Mouse (Mus musculus) kidney, postnatal 0 days (tissue): ENCODE results near the gene Wdr81. TPM values are rescaled to one million over a fixed set of nuclear protein-coding genes. Genes with fewer than 3 reads are reported as not detected.

ENCODE experiments used
- ATAC-seq: fragments of 200-750 bp; cut with Nextera tagmentation; replicated peaks from 2 replicates; pipeline ENCODE4 v1.8.0; 2017; ENCODE audit warnings: low read depth, moderate number of reproducible peaks, moderate TSS enrichment, moderate library complexity; ENCODE audit not compliant: low FRiP score
- DNase-seq: peaks from one replicate; pipeline ENCODE4 v3.0.0-alpha.2; 2016; ENCODE audit warnings: low spot score
- H3K27ac ChIP-seq: fragments of 300-500 bp; sonication (generic); 2 replicates; pipeline ENCODE4 v1.5.1; 2014; ENCODE audit warnings: mild to moderate bottlenecking
- H3K27me3 ChIP-seq: fragments of 300-500 bp; sonication (generic); 2 replicates; pipeline ENCODE4 v1.6.1; 2014; ENCODE audit warnings: low read length, mixed read lengths; ENCODE audit not compliant: insufficient read depth
- H3K36me3 ChIP-seq: fragments of 300-500 bp; sonication (generic); 2 replicates; pipeline ENCODE4 v1.6.1; 2014; ENCODE audit warnings: low read length, mixed read lengths; ENCODE audit not compliant: insufficient read depth
- H3K4me1 ChIP-seq: fragments of 300-500 bp; sonication (generic); replicated peaks from 2 replicates; pipeline ENCODE4 v1.6.1; 2014; ENCODE audit warnings: antibody characterized with exemption, low read length, mixed read lengths; ENCODE audit not compliant: insufficient read depth
- H3K4me2 ChIP-seq: fragments of 300-500 bp; sonication (generic); 2 replicates; pipeline ENCODE4 v1.6.1; 2014; ENCODE audit warnings: mild to moderate bottlenecking, low read length, moderate library complexity, mixed read lengths
- H3K4me3 ChIP-seq: fragments of 300-500 bp; sonication (generic); replicated peaks from 2 replicates; pipeline ENCODE4 v1.5.1; 2014; ENCODE audit warnings: low read depth, low read length
- H3K9ac ChIP-seq: fragments of 300-500 bp; sonication (generic); 2 replicates; pipeline ENCODE4 v1.6.1; 2014; ENCODE audit warnings: low read depth, low read length
- H3K9me3 ChIP-seq: fragments of 300-500 bp; sonication (generic); replicated peaks from 2 replicates; pipeline ENCODE4 v1.6.1; 2016; ENCODE audit warnings: low read length, inconsistent platforms, mixed read lengths
- CTCF ChIP-seq: IDR thresholded peaks from 2 replicates; pipeline ENCODE4 v1.5.1; 2016; ENCODE audit warnings: antibody characterized with exemption, low read depth, mild to moderate bottlenecking, moderate library complexity
- WGBS: fragments of 180-500 bp; shearing (Covaris S2); extraction: QIAGEN DNeasy Blood & Tissue Kit; methylation state at CpG from one replicate; pipeline ENCODE4 v1.1.7; 2014; 5-methylcytosine and 5-hydroxymethylcytosine counted together
- polyA plus RNA-seq: library from polyadenylated mRNA; unstranded; fragments of >200 nt; fragmentation: Nextera tagmentation; extraction: Ambion mirVana; gene quantifications from 2 replicates; pipeline ENCODE4 v1.2.1, GENCODE M21; 2015

Gene Wdr81
- polyA plus RNA-seq, 1 experiment from 2014 or later: 4.9 TPM

DNA sequence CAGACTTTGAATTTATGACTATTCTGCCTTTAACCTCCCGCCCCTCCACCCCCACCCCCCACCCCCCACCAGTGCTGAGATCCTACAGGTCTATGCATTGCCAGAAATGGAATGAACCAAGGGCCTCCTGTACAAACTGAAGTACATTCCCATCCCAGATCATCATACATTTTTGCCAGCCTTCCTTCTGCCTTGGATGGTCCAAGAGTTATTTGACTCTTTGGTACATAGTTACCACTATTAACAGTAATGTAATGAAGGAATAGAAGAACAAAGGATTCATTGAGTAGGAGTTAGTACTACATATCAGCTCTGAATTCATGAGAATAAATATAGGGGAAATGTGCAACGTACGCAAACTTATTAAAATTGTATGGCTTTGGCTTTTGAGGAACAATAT, 31.7 kb upstream of the Wdr81 start:
- Histone ChIP-seq H3K27ac (no peak overlapping the region), H3K27me3 (no peaks in the 10 kb centered on the region), H3K9me3 (no peaks in the 10 kb centered on the region), H3K4me2 (peak overlapping the region; percentile 94; the same call in 1 of the 2 replicates), H3K9ac (no peak overlapping the region), H3K36me3 (peaks cover 18% of the 10 kb centered on the region; the same call in 1 of the 2 replicates), H3K4me3 (no peak overlapping the region), H3K4me1 (peaks cover 8% of the 10 kb centered on the region)
- ATAC-seq: peak; percentile 23
- TF ChIP-seq CTCF: no peak
- no peak for DNase-seq
- 22% methylated on average over 3 of the region's 3 CpGs for WGBS

DNA sequence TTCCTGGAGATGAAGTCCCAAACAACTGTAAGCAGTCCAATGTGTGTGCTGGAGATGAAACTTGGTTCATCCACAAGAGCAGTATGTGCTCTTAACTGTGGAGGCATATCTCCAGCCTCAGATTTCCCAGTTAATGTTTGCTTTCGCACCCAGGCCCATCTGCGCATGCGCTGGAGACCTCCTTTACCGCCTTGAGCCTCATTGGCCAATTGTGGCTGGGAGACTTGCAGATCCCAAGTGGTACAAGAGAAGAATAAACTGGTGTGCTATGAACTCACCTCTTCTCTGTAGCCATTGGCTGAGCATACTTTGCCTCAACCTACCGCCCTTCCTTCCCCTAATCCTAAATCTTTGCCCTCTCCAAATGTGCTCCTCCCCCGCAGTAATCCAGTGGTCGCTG, 18.9 kb upstream of the Wdr81 start:
- Histone ChIP-seq H3K27me3 (no peaks in the 10 kb centered on the region), H3K4me2 (no peak overlapping the region), H3K36me3 (no peaks in the 10 kb centered on the region), H3K9me3 (no peaks in the 10 kb centered on the region), H3K4me1 (0 out of 2 replicates have a peak, but pooled peaks cover 3% of the 10 kb centered on the region), H3K4me3 (no peak overlapping the region), H3K9ac (no peak overlapping the region), H3K27ac (no peak overlapping the region)
- TF ChIP-seq CTCF: no peak
- ATAC-seq: no peak
- 67% methylated on average over 7 of the region's 7 CpGs for WGBS
- no peak for DNase-seq

DNA sequence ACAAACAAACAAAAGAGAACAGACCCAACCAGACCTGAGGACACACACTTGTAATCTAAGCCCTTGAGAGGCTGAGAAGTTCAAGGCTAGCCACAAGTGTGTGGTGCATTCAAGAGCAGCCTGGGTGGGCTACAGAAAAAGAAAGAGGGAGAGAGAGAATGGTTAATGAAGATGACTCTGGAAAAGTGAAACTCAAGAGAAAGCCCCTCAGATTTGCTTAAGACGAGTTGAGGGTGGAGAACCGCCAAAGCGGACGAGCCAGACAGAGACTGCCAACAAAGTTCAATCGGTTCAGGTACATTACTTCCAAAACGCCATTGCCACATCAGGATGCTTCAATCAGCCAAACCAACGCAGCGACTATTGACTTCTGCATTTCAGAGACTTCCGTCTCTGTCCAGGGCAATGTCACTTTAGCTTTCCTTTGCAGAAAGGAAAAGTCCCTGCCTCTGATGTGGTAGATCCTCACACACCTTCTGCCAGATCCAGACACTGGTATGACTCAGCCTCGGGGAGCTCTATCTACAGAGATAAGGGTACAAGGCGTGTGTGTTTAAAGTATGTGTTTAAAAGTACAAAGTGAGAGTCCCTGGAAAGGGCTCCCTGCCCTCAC, 18.1 kb upstream of the Wdr81 start:
- ATAC-seq (no peak), DNase-seq (no peak)
- H3K27ac ChIP-seq: no peak overlapping the region
- H3K4me3 ChIP-seq: no peak overlapping the region
- TF ChIP-seq CTCF: no peak
- WGBS: 75% methylated on average over 11 of the region's 11 CpGs
- no peak overlapping the region for H3K4me2 ChIP-seq
- peaks cover 8% of the 10 kb centered on the region; the same call in 1 of the 2 replicates for H3K4me1 ChIP-seq
- H3K9me3 ChIP-seq: no peaks in the 10 kb centered on the region
- H3K9ac ChIP-seq: no peak overlapping the region
- H3K27me3 ChIP-seq: no peaks in the 10 kb centered on the region
- H3K36me3 ChIP-seq: no peaks in the 10 kb centered on the region

DNA sequence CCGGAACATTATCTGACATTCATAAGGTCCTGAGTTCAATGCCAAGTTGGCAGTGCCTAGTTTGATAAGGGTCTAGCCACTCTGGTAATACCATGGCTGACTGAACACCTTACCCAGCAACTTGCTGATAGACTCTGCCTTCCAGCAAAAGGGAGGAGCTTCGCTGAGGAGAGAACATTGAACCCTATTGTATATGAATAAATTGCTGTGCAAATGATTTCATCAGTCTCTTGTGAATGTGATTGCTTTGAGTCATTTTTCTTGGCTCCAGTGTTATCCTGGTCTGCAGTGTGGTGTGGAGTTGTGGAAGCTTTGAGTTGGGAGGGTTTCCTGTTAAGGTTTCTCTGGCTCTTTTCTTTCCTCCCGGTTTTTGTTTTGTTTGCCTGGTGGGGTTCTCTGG, 16.2 kb upstream of the Wdr81 start:
- H3K9me3 ChIP-seq: no peaks in the 10 kb centered on the region
- DNase-seq (no peak), ATAC-seq (no peak)
- H3K4me2 ChIP-seq: no peak overlapping the region
- TF ChIP-seq CTCF: no peak
- H3K36me3 ChIP-seq: 0 out of 2 replicates have a peak, but pooled peaks cover 3% of the 10 kb centered on the region
- 78% methylated on average over 3 of the region's 3 CpGs for WGBS
- peaks cover 13% of the 10 kb centered on the region; the same call in 1 of the 2 replicates for H3K4me1 ChIP-seq
- H3K27me3 ChIP-seq: no peaks in the 10 kb centered on the region
- no peak overlapping the region for H3K9ac ChIP-seq
- H3K4me3 ChIP-seq: no peak overlapping the region
- no peak overlapping the region for H3K27ac ChIP-seq

DNA sequence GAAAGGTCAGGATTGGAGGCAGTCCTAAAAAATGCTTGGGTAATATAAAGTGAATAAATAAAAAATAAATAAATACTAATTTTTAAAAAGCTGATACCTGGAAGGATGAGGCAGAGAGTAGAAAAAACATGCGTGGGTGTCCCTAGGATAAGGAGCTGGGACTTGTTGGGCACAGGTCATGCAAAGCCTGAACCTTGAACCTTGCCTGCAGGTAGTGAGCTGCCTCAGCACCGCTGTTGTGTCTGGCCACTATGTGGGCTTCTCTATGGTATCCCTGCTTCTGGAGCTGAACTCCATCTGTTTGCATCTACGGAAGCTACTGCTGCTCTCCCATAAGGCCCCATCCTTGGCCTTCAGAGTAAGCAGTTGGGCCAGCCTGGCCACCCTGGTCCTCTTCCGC, 14.7 kb upstream of the Wdr81 start:
- Histone ChIP-seq H3K9me3 (no peaks in the 10 kb centered on the region), H3K4me3 (no peak overlapping the region), H3K27me3 (no peaks in the 10 kb centered on the region), H3K36me3 (peaks cover 13% of the 10 kb centered on the region), H3K9ac (no peak overlapping the region), H3K4me2 (no peak overlapping the region), H3K4me1 (peaks cover 13% of the 10 kb centered on the region; the same call in 1 of the 2 replicates), H3K27ac (no peak overlapping the region)
- ATAC-seq (no peak), DNase-seq (no peak)
- 92% methylated on average over 4 of the region's 4 CpGs for WGBS
- no peak for TF ChIP-seq CTCF

DNA sequence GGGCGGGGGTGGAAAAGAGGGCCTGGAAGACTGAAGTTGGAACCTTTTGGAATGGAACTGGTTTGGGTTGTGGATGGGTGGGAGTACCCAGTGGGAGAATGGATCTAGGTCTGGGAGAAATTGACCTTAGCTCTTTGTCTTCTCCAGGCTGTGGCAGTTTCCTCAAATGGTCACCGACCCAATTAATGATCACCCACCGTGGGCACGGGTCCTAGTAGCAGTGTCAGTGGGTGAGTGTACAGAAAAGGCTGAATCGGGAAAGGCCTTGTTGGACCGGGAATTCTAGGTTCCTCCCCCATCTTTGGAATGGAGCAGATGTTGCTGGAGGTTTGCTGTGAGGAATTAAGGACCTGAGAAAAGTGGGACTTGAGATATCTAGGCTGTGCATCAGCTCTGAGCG, 13.9 kb upstream of the Wdr81 start:
- Histone ChIP-seq H3K4me1 (peaks cover 13% of the 10 kb centered on the region; the same call in 1 of the 2 replicates), H3K4me2 (peak overlapping the region; percentile 84), H3K27ac (no peak overlapping the region), H3K9me3 (no peaks in the 10 kb centered on the region), H3K36me3 (peaks cover 13% of the 10 kb centered on the region), H3K27me3 (no peaks in the 10 kb centered on the region), H3K9ac (peak overlapping the region; percentile 66), H3K4me3 (peak overlapping the region; percentile 36)
- no peak for TF ChIP-seq CTCF
- no peak for ATAC-seq
- DNase-seq: no peak
- WGBS: 47% methylated on average over 7 of the region's 7 CpGs
